Mouse (Mus musculus) left cerebral cortex, postnatal 14 days (tissue): ENCODE data around the gene Lingo1. TPM values are rescaled to one million over a fixed set of nuclear protein-coding genes. Genes with fewer than 3 reads are reported as not detected.

ENCODE experiments used
- DNase-seq, 2 experiments: peaks; one replicate each; pipeline ENCODE4 v3.0.0; 2021 to 2022; ENCODE audit warnings: low spot score in 2 of 2, mixed read lengths in 1 of 2
- intact Hi-C: fragments of 180-260 bp; cut with DNase I; formaldehyde crosslinking; loops from one replicate; pipeline ENCODE4 v1.15.1; 2025
- total RNA-seq, 2 experiments: library from RNA; stranded (reverse); gene quantifications; 2 replicates each; pipeline ENCODE4 v1.2.3; 2021

Gene Lingo1
- total RNA-seq, 2 experiments from 2014 or later, result 490 to 503 TPM

- intact Hi-C loops, result no loop called here
Observed at GRCm38 (mm10) chr9:56622761-56623160, 173.5 kb downstream of the Lingo1 start.

GRCm38 (mm10) chr9:56620512-56621371, 175.5 kb downstream of the Lingo1 start:
- DNase-seq, result no peak
- intact Hi-C loops, result no loop called here

More at GRCm38 (mm10) chr9:56622761-56623160, 173.5 kb downstream of the Lingo1 start:
- DNase-seq, result no peak

GRCm38 (mm10) chr9:56619715-56620114, 176.6 kb downstream of the Lingo1 start:
- intact Hi-C loops, result loop anchor here (10.0 kb wide), 1 partner anchor 405 kb away; no protein-coding TSS in a partner anchor
- no peak for DNase-seq

GRCm38 (mm10) chr9:56618660-56619059, 177.6 kb downstream of the Lingo1 start:
- DNase-seq, result no peak
- intact Hi-C loops, result loop anchor here (10.0 kb wide), 1 partner anchor 404 kb away; no protein-coding TSS in a partner anchor

- DNase-seq, result no peak
- intact Hi-C loops, result loop anchor here (10.0 kb wide), 1 partner anchor 401 kb away; no protein-coding TSS in a partner anchor
Observed at GRCm38 (mm10) chr9:56616061-56616460, 180.2 kb downstream of the Lingo1 start.

- intact Hi-C loops, result loop anchor here (10.0 kb wide), 1 partner anchor 398 kb away; no protein-coding TSS in a partner anchor
- peak in 1 of 2 experiments; percentile 5 for DNase-seq
Observed at GRCm38 (mm10) chr9:56612798-56613183, 183.5 kb downstream of the Lingo1 start.

GRCm38 (mm10) chr9:56611912-56612797, 184.1 kb downstream of the Lingo1 start:
- no peak for DNase-seq
- intact Hi-C loops, result loop anchor here (10.0 kb wide), 1 partner anchor 397 kb away; no protein-coding TSS in a partner anchor

GRCm38 (mm10) chr9:56610955-56611354, 185.3 kb downstream of the Lingo1 start:
- no peak for DNase-seq
- intact Hi-C loops, result loop anchor here (10.0 kb wide), 1 partner anchor 396 kb away; no protein-coding TSS in a partner anchor

GRCm38 (mm10) chr9:56610466-56610865, 185.8 kb downstream of the Lingo1 start:
- intact Hi-C loops, result loop anchor here (10.0 kb wide), 1 partner anchor 396 kb away; no protein-coding TSS in a partner anchor
- no peak for DNase-seq

- no peak for DNase-seq
- intact Hi-C loops, result loop anchor here (5.0 kb wide), 1 partner anchor 102 kb away; no protein-coding TSS in a partner anchor
Observed at GRCm38 (mm10) chr9:56609486-56609885, 186.8 kb downstream of the Lingo1 start.

GRCm38 (mm10) chr9:56608691-56609351, 187.4 kb downstream of the Lingo1 start:
- intact Hi-C loops, result loop anchor here (5.0 kb wide), 1 partner anchor 102 kb away; no protein-coding TSS in a partner anchor
- DNase-seq, result no peak

GRCm38 (mm10) chr9:56606082-56606740, 190.1 kb downstream of the Lingo1 start:
- intact Hi-C loops, result loop anchor here (5.0 kb wide), 1 partner anchor 99 kb away; no protein-coding TSS in a partner anchor
- no peak for DNase-seq

- intact Hi-C loops, result loop anchor here (5.0 kb wide), 1 partner anchor 98 kb away; no protein-coding TSS in a partner anchor
- DNase-seq, result no peak
Observed at GRCm38 (mm10) chr9:56605443-56605806, 190.8 kb downstream of the Lingo1 start.

GRCm38 (mm10) chr9:56604797-56605442, 191.3 kb downstream of the Lingo1 start:
- DNase-seq, result no peak
- intact Hi-C loops, result loop anchor here (5.0 kb wide), 1 partner anchor 98 kb away; no protein-coding TSS in a partner anchor

- no peak for DNase-seq
- intact Hi-C loops, result no loop called here
Observed at GRCm38 (mm10) chr9:56600655-56601054, 195.6 kb downstream of the Lingo1 start.

GRCm38 (mm10) chr9:56592639-56593038, 203.6 kb downstream of the Lingo1 start:
- no peak for DNase-seq
- intact Hi-C loops, result no loop called here

- DNase-seq, result no peak
- intact Hi-C loops, result no loop called here
Observed at GRCm38 (mm10) chr9:56591248-56591888, 204.9 kb downstream of the Lingo1 start.
